Mouse (Mus musculus) cerebellum, adult 2 months (tissue): Measurements from ENCODE around the gene Mrps7.

Experiments
- CTCF ChIP-seq: fragments of 200-500 bp; IDR thresholded peaks from 2 replicates; pipeline ENCODE4 v1.5.1; 2011; ENCODE audit warnings: low read depth, mild to moderate bottlenecking, control low read depth, low read length, moderate library complexity, borderline replicate concordance; ENCODE audit not compliant: insufficient read depth
- POLR2A ChIP-seq: fragments of 200-500 bp; IDR thresholded peaks from 2 replicates; pipeline ENCODE4 v1.6.1; 2011; ENCODE audit warnings: low read length, control low read depth, borderline replicate concordance; ENCODE audit not compliant: insufficient read depth

DNA sequence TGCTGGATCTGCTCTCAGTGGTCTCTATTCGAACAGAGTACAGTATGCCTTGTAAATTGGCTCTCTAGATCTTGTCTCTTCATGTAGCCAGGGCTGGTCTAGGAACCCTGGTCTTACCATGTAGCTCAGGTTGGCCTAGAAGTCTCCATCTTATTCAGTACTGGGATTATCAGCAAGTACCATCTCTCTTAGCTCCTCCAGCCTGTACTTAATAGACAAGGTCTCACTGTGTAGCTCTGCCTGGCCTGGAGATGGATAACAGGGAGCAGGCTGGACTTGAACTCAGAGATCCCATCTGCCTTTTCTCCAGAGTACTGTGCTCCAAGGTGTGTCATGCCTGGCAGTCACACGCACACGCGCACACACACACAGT is 37.9 kb downstream of the Mrps7 start:
- TF ChIP-seq CTCF (no peak), POLR2A (no peak)
